Mouse (Mus musculus) hindbrain, embryonic 12.5 days (tissue): ENCODE measurements at regions not wholly inside any gene's neighbourhood (a gene's known extent, or its start where the extent isn't known, plus 50 kb on each side); places are given as distances from the start of the nearest gene placed in this dataset.

Source experiments
- ATAC-seq: fragments of 200-750 bp; cut with Nextera tagmentation; 2 replicates; pipeline ENCODE4 v1.8.0; 2017; ENCODE audit warnings: moderate TSS enrichment; ENCODE audit not compliant: low FRiP score
- H3K27ac ChIP-seq: fragments of 300-500 bp; sonication (generic); 2 replicates; pipeline ENCODE4 v1.5.1; 2016; ENCODE audit warnings: mild to moderate bottlenecking
- H3K27me3 ChIP-seq: fragments of 300-500 bp; sonication (generic); 2 replicates; pipeline ENCODE4 v1.6.1; 2016; ENCODE audit warnings: mild to moderate bottlenecking
- H3K36me3 ChIP-seq: fragments of 300-500 bp; sonication (generic); 2 replicates; pipeline ENCODE4 v1.6.1; 2016; ENCODE audit warnings: mild to moderate bottlenecking
- H3K4me1 ChIP-seq: fragments of 300-500 bp; sonication (generic); 2 replicates; pipeline ENCODE4 v1.6.1; 2016
- H3K4me2 ChIP-seq: fragments of 300-500 bp; sonication (generic); replicated peaks from 2 replicates; pipeline ENCODE4 v1.6.1; 2016; ENCODE audit warnings: mild to moderate bottlenecking
- H3K4me3 ChIP-seq: fragments of 300-500 bp; sonication (generic); 2 replicates; pipeline ENCODE4 v1.5.1; 2016; ENCODE audit warnings: mild to moderate bottlenecking
- H3K9ac ChIP-seq: fragments of 300-500 bp; sonication (generic); 2 replicates; pipeline ENCODE4 v1.6.1; 2016; ENCODE audit warnings: mild to moderate bottlenecking, moderate library complexity
- H3K9me3 ChIP-seq: fragments of 300-500 bp; sonication (generic); replicated peaks from 2 replicates; pipeline ENCODE4 v1.6.1; 2016; ENCODE audit warnings: mild to moderate bottlenecking
- WGBS: fragments of 180-500 bp; shearing (Covaris S2); methylation state at CpG from one replicate; pipeline ENCODE4 v1.1.7; 2016; 5-methylcytosine and 5-hydroxymethylcytosine counted together

DNA sequence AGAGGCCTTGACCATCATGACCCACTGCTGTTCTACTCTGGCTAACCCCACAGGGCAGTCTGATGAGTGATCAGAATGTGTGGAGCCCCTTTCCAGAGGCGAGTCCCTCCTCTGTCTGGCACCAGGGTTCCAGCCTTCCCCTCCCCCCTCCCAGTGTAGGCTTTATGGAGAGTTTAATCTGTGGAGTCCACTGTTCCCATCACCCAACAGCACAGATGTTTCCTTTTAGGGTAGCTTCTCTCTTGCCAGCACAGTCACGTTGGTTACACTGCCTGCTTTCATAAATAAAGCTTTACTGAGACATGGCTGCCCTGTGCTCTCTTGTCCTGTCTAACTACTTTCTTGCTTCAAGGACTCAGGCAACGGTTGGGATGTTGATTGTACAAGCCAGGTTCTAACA is 76.9 kb upstream of the Sulf2 start:
- H3K9ac ChIP-seq, result no peak overlapping the region
- 59% methylated on average over 3 of the region's 3 CpGs for WGBS
- ATAC-seq, result no peak

DNA sequence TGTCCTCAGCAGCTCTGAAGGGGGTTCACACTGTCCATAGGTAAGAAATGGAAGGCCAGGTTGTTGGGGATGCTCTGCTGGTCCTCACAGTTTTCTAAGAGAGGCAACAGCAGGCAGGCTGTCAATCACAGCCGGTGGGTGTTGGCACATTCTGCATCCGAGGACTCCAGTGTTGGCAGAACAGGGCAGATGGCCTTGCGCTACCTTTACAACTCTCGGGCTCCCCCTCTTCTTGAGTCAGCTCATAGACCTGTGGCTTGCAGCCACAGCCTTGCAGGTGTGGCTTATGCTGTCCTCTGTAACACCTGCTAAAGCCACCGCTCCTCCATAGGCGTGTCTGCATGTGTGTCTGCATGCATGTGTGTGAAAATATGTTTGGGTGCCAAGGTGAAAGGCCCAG is 75.2 kb upstream of the Sulf2 start:
- no peak overlapping the region for H3K27ac ChIP-seq
- peaks cover 22% of the 10 kb centered on the region for H3K4me1 ChIP-seq
- no peak overlapping the region for H3K4me3 ChIP-seq
- no peaks in the 10 kb centered on the region for H3K36me3 ChIP-seq
- H3K4me2 ChIP-seq, result no peak overlapping the region
- WGBS, result 84% methylated on average over 6 of the region's 6 CpGs
- peaks cover 14% of the 10 kb centered on the region; the same call in 1 of the 2 replicates for H3K27me3 ChIP-seq
- H3K9me3 ChIP-seq, result peaks cover 4% of the 10 kb centered on the region; the same call in 1 of the 2 replicates
- ATAC-seq, result no peak
- no peak overlapping the region for H3K9ac ChIP-seq

More for the DNA sequence above, 76.9 kb upstream of the Sulf2 start:
- H3K4me2 ChIP-seq, result no peak overlapping the region
- no peak overlapping the region for H3K27ac ChIP-seq
- peaks cover 18% of the 10 kb centered on the region for H3K4me1 ChIP-seq
- peaks cover 14% of the 10 kb centered on the region; the same call in 1 of the 2 replicates for H3K27me3 ChIP-seq
- H3K36me3 ChIP-seq, result no peaks in the 10 kb centered on the region
- no peaks in the 10 kb centered on the region for H3K9me3 ChIP-seq
- no peak overlapping the region for H3K4me3 ChIP-seq

DNA sequence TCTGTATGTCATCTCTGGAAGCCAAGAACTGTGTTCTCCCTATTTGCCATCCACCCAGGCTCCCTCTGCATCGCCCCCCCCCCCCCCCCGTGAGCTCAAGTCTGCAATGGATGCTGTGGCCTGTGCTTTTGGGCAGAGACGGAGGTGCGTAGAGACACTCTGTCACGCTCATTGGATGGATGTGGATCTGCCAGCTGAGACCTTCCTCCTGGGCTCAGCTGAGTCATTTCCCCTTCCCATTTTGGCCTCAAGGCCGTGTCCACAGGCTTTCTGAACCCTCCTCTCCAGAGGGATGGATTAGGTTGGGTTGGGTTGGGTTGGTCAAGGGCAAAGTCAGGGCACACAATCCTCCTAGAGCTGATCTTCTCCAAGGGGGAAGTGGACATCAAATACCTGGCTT is 72.9 kb upstream of the Sulf2 start:
- no peaks in the 10 kb centered on the region for H3K36me3 ChIP-seq
- H3K9me3 ChIP-seq, result peaks cover 4% of the 10 kb centered on the region; the same call in 1 of the 2 replicates
- WGBS, result 69% methylated on average over 6 of the region's 6 CpGs
- peaks cover 22% of the 10 kb centered on the region for H3K4me1 ChIP-seq
- ATAC-seq, result no peak
- H3K4me3 ChIP-seq, result no peak overlapping the region
- no peak overlapping the region for H3K27ac ChIP-seq
- no peak overlapping the region for H3K4me2 ChIP-seq
- H3K27me3 ChIP-seq, result peaks cover 19% of the 10 kb centered on the region
- H3K9ac ChIP-seq, result no peak overlapping the region

DNA sequence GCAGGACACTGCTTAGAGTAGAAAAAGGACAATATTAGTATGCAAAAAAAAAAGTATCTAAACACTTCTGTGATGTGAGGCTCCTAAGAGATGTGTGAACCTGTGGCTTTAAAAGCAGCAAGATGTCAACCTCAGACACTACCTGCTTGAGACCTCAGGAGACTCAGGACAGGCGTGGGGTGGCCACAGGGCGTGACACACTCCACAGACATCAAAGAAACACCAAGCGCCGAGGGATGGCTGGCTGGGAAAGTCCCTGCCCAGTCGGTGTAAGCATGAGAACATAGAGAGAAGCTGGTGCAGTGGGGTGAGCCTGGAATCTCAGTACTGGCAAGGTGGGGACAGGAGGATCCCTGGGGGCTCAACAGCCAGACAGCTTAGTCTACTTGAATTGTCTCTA is 72.0 kb upstream of the Sulf2 start:
- H3K4me2 ChIP-seq, result no peak overlapping the region
- peaks cover 4% of the 10 kb centered on the region; the same call in 1 of the 2 replicates for H3K9me3 ChIP-seq
- ATAC-seq, result no peak
- H3K4me3 ChIP-seq, result no peak overlapping the region
- peaks cover 24% of the 10 kb centered on the region for H3K27me3 ChIP-seq
- H3K4me1 ChIP-seq, result peaks cover 14% of the 10 kb centered on the region
- H3K36me3 ChIP-seq, result no peaks in the 10 kb centered on the region
- H3K9ac ChIP-seq, result no peak overlapping the region
- H3K27ac ChIP-seq, result no peak overlapping the region
- WGBS, result 43% methylated on average over 5 of the region's 5 CpGs

DNA sequence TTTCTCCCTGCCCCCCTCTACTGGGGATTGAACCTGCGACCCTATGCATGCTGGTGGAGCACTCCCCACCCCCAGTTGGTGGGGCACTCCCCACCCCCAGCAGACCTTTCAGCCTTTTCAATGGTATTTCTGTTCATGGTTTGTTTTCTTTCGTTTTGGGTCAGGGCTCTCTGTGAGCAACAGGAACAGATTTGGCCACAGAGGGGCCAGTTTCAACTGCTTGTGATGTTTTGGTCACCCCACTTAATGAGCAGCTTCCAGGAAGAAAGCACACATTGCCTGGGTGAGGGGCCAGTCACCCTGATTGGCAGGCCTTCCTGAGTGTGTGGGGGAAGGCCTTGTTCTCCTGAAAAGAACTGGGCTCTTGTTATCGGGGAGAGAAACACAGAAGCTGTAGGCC is 71.5 kb upstream of the Sulf2 start:
- Histone ChIP-seq H3K27ac (peak overlapping the region; percentile 35; the same call in 1 of the 2 replicates), H3K4me3 (no peak overlapping the region), H3K9me3 (peaks cover 4% of the 10 kb centered on the region; the same call in 1 of the 2 replicates), H3K9ac (no peak overlapping the region), H3K27me3 (peaks cover 29% of the 10 kb centered on the region), H3K4me2 (no peak overlapping the region), H3K36me3 (no peaks in the 10 kb centered on the region), H3K4me1 (peaks cover 11% of the 10 kb centered on the region)
- no peak for ATAC-seq
- 16% methylated on average over 3 of the region's 3 CpGs for WGBS

DNA sequence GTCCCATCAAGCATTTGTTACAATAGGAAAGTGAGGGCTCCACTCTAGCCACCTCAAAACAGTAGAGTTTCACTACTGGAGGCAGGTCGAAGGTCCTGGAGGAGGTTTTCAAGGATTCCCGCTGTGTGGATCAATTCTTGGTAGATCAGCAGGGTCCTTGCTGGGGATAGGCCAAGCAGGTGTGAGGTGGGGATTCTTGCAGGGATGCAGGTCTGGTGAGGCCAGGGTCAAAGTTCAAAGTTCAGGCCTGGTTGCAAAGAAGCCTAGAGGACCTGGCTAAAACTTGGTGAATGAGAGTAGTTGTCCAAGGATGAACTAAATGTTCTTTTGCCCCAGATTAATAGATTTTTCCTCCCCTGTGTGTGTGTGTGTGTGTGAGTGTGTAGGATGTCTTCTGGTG is 70.9 kb upstream of the Sulf2 start:
- H3K4me1 ChIP-seq, result peaks cover 11% of the 10 kb centered on the region
- H3K27me3 ChIP-seq, result peaks cover 29% of the 10 kb centered on the region

DNA sequence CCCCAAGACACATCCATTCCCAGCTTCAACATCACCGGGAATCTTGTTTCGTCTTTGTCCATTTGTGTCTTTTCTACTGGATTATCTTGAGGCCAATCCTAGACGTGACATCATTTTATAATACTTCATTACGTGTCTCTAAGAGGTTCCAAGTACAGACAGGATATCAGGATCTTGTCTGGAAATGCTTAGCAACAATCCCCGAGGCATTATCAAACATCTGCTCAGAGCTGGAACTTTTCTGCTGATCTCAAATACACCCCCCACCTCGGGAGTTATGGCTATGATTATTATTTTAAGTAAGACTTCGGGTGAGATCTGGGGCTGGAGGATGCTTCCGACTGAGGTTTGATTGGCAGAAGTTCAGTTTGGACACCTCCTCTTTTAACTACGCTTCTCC is 69.9 kb upstream of the Sulf2 start:
- no peak overlapping the region for H3K9ac ChIP-seq
- H3K27me3 ChIP-seq, result peaks cover 25% of the 10 kb centered on the region
- ATAC-seq, result no peak
- WGBS, result 89% methylated on average over 9 of the region's 9 CpGs
- no peaks in the 10 kb centered on the region for H3K36me3 ChIP-seq
- H3K27ac ChIP-seq, result no peak overlapping the region
- peaks cover 11% of the 10 kb centered on the region for H3K4me1 ChIP-seq
- H3K4me3 ChIP-seq, result no peak overlapping the region
- H3K4me2 ChIP-seq, result no peak overlapping the region
- peaks cover 4% of the 10 kb centered on the region; the same call in 1 of the 2 replicates for H3K9me3 ChIP-seq

More for the DNA sequence above, 70.9 kb upstream of the Sulf2 start:
- Histone ChIP-seq H3K27ac (no peak overlapping the region; the same call in 1 of the 2 replicates), H3K9ac (no peak overlapping the region), H3K9me3 (peaks cover 4% of the 10 kb centered on the region; the same call in 1 of the 2 replicates), H3K4me2 (no peak overlapping the region), H3K4me3 (no peak overlapping the region), H3K36me3 (no peaks in the 10 kb centered on the region)
- WGBS, result 91% methylated on average over 2 of the region's 2 CpGs
- no peak for ATAC-seq

DNA sequence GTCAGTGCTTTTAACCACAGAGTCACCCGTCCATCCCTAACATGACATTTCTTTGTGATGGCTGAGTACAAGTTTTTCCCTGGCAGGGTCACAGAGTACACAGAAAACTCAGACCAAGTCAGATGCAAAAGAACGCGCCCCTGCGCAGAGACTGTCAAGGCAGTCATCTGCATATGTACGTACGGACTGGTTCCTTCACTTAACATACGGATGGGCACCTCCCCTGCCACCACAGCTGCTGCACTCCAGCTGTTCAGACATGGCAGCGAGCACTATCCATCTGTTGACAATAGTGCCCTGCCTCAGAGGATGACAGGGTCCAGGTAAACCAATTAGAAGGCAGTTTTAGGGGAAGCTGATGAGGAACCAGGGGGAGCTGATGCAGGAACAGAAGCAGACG is 63.3 kb upstream of the Sulf2 start:
- ATAC-seq, result no peak
- Histone ChIP-seq H3K27me3 (peaks cover 68% of the 10 kb centered on the region), H3K4me2 (no peak overlapping the region), H3K4me1 (peaks cover 25% of the 10 kb centered on the region), H3K4me3 (no peak overlapping the region), H3K27ac (no peak overlapping the region), H3K36me3 (no peaks in the 10 kb centered on the region), H3K9ac (no peak overlapping the region), H3K9me3 (no peaks in the 10 kb centered on the region)
- 68% methylated on average over 9 of the region's 9 CpGs for WGBS

DNA sequence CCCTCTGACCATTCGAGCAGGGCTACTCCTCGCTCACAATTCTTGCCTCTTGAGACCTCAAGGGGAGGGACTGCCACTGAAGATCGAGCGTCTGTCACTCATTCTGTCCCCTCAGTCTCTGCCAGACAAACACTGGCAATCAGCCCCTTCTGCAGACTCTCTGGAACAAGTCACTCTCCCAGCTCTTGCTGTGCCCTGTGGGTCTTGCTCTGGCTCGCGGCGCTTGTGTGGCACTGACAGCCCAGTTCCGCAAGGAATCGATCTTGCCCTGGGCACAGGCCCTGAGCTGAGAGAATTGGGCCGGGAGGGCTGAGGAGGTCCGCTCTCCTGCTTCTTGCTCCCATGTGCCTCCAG is 61.0 kb upstream of the Sulf2 start:
- no peak overlapping the region for H3K9ac ChIP-seq
- peak; percentile 9; the same call in 1 of the 2 replicates for ATAC-seq
- H3K36me3 ChIP-seq, result no peaks in the 10 kb centered on the region
- H3K4me2 ChIP-seq, result no peak overlapping the region
- H3K4me3 ChIP-seq, result no peak overlapping the region
- no peaks in the 10 kb centered on the region for H3K9me3 ChIP-seq
- H3K4me1 ChIP-seq, result peaks cover 27% of the 10 kb centered on the region
- WGBS, result 60% methylated on average over 11 of the region's 11 CpGs
- peaks cover 75% of the 10 kb centered on the region for H3K27me3 ChIP-seq
- H3K27ac ChIP-seq, result peak overlapping the region; percentile 41

DNA sequence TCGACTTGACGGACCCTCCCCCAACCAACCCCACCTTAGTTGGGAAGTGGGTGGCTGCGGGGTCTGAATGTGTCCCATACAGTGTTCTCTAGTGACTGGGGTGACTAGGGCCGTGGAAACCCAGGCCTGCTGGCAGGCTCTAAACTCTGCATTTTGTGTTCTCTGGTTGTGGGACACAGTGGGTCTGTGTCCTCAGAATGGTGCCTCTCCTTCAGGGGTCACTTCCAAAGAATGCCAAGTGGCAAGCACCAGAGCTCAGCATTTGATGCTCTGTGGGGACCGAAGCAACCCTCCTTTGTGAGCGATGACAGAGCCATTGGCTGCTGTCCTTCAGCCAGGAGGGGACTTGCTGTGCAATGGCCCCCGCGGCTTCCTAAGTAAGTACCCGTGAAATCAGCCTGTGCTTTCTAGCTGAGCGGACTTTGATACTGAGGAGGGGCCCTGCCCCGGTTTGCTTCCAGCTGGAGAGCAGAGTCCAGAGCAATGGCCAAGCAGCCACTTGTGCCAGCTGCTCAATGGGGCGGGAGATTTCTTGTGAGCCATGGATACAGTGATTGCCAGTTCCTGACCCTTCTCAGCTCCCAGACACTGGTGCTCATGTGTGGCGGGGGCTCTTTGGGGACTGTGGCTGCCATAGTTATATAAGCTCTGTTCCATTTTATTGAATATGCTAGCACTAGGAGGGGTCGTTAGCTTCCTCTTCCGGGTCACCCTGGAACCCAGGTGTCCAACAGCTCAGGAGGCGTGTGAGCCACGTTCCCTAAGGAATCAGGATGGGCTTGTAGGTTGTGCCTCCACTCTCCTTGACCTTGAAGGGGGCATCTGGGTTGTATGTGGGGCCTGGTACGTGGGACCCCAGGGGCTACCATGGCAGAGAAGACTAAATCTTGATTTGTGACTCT is 60.4 kb upstream of the Sulf2 start:
- WGBS, result 30% methylated on average over 18 of the region's 18 CpGs
- Histone ChIP-seq H3K9ac (0 out of 2 replicates have a peak overlapping the region, but pooled peaks have one; percentile 6), H3K36me3 (no peaks in the 10 kb centered on the region), H3K4me1 (peaks cover 27% of the 10 kb centered on the region), H3K9me3 (no peaks in the 10 kb centered on the region), H3K27me3 (peaks cover 77% of the 10 kb centered on the region), H3K27ac (peak overlapping the region; percentile 41), H3K4me3 (no peak overlapping the region), H3K4me2 (no peak overlapping the region)
- ATAC-seq, result peak; percentile 77

DNA sequence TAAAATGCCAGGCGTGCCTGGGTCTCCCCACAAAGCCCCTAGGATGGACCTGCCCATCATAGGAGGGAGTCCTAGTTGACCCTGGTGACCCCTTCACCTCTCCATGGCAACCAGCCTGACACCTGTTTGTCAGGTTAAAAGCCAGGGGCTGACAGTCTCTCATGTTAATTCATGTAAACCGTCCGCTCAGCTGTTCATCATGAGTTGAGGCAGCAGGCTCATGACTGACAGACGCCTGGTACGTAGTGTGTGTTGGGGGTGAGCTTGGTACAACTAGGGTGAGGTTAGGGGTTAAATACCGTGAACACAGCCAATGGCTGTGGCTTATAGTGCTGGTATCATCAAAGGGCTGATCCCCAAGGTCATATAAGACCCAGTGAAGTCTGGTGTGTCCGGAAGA is 59.7 kb upstream of the Sulf2 start:
- Histone ChIP-seq H3K4me2 (no peak overlapping the region), H3K27ac (peak overlapping the region; percentile 41; the same call in 1 of the 2 replicates), H3K9ac (no peak overlapping the region), H3K36me3 (no peaks in the 10 kb centered on the region), H3K4me3 (no peak overlapping the region), H3K27me3 (peaks cover 74% of the 10 kb centered on the region), H3K9me3 (no peaks in the 10 kb centered on the region), H3K4me1 (peaks cover 27% of the 10 kb centered on the region)
- ATAC-seq, result 0 out of 2 replicates have a peak, but pooled peaks have one; percentile 35
- 37% methylated on average over 7 of the region's 7 CpGs for WGBS

DNA sequence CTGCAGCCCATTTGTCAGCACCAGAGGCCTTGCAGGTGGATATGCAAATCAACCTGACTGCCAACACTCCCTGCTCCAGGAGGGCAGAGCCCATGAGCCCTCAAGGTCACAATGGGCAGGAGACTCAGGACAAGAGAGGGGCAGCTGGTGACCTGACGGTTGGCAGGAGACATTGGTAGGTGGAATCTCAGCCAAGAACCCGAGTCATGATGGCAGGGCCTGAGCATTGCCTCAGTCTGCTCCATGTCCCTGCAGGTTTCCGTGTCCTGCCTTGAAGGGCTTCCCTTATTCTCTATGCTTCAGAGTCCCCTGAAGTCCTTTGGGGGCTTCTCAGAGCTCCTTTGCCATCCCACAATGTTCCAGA is 51.7 kb upstream of the Sulf2 start:
- 98% methylated on average over 3 of the region's 3 CpGs for WGBS
- no peaks in the 10 kb centered on the region for H3K36me3 ChIP-seq
- H3K4me1 ChIP-seq, result peaks cover 24% of the 10 kb centered on the region
- H3K27me3 ChIP-seq, result peaks cover 34% of the 10 kb centered on the region
- no peak overlapping the region for H3K4me2 ChIP-seq
- H3K9ac ChIP-seq, result no peak overlapping the region
- no peak overlapping the region for H3K27ac ChIP-seq
- no peak overlapping the region for H3K4me3 ChIP-seq
- no peak for ATAC-seq
- no peaks in the 10 kb centered on the region for H3K9me3 ChIP-seq
